Mouse (Mus musculus): ENCODE results near the gene Atad3a.

Atad3a gene

GRCm38 (mm10) chr4:155694482-155695401, 66.2 kb downstream of the Atad3a start:
- peak; percentile 52 for DNase-seq (ENCODE audit: extremely low spot score)

DNA sequence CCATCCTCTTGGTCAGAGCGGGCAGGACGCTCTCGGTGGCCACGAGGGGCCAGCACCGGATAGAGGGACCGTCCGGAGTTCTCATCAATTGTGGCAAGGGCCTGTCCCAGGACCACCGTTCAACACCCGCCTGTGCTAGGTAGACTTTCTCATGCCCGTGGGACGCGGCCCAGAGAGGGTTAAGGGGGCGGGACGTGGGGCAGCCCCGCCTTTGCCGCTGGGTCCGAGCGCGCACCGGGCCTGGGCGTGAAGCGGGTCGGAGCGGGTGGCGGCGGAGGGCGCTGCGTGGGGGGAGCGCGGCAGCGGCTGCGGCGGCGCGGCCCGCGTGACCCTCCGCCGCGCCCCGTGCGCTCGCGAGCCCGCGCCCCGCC, 66.8 kb downstream of the Atad3a start, which contains the start of gene Fndc10:
Fndc10 (plus strand) TSS at position 232 of the 371 bp plus-strand sequence.
- DNase-seq (ENCODE audit: extremely low spot score), result peak; percentile 69

DNA sequence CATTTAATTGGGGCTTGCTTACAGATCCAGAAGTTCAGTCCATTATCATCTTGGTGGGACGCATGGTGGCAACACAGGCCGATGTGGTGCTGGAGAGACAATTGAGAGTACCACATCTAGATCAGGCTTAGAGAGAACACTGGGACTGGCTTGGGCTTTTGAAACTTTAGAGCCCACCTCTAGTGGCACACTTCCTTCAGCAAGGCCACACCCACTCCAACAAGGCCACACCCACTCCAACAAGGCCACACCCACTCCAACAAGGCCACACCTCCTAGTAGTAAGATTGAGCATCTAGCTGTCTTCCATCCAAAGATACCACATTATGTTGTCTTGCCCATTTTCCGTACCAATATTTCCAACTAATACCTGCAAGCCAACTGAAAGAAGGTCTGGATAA, 68.5 kb downstream of the Atad3a start:
- DNase-seq (ENCODE audit: extremely low spot score), result no peak
